Mouse (Mus musculus): ENCODE measurements at regions not wholly inside any gene's neighbourhood (a gene's known extent, or its start where the extent isn't known, plus 50 kb on each side); places are given as distances from the start of the nearest gene placed in this dataset.

DNA sequence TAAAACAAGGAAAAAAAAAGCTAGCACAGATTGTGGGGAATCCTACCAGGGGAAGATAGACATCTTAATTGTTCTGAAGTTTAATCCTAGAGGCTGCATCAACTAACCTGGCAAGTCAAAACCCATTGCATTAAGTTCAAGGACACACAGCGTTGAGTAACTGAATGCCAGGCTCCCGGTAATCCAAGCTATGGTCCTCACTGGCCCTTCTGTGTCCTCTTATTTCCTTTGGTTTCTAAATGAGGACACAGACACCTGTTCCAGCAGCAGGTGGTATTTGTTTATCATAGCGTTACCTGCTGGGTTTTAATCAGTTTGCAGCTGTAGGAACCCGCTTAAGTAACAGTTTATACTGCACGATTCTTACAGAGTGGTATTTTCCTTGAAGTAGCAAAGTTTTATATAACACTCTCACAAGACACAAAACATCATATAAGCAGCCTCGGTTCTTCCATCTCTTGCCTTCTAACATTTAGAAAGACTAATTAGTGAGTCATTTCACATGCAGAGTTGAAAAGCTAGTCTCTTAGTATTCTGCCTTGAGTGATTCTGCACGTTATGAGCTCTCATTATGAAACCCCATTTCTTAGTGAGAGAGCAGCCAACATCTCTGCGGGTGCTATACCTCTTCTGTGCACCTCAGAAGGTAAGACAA lies 1832.0 kb upstream of the Pcdh7 start:
- peak; percentile 36 to 49 for DNase-seq

DNA sequence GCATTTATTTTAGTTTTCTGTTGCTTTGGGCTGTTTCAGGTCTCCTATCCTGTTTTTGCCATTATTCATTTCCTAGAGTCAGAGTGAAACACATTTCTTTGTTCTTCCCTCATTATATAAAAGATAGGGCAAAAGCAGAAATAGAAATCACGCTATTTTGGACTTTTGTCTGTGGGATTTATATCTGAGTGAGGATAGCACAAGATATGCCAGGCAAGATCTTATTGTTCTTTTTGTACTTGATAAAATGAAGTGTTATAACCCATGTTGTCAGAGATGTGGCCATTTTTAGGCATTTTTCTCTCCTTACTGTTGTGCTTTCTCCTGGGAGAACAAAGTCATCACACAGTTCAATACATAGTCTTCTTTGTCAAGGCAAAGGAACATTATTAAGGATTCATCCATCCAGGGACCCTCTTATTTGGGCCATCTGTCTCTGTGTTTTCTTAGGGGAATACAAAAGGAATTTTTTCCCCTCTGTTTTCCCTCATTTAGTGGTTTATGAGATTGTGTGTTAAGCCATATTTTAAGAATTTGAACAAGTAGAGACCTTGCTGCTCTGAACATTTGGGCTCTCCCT lies 1825.9 kb upstream of the Pcdh7 start:
- no peak for DNase-seq

DNA sequence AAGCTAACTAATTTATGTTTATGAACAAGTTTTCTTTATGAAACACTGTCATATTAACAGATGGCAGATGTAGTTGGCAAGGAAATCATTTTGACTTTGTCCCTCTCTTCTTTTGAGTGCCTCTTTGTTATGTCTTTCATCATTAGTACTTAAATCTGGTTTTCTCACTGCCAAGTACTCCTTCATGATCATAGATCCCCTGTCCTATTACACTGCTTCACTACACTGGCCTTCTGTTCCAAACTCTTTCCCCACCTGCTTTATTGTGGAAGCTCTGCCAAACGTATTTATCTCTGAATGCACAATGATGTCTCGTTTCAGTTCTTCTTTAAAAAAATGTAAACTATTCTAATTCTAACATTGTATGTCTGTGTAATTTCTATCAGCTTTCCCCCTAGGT lies 1776.3 kb upstream of the Pcdh7 start:
- peak; percentile 20 to 30 for DNase-seq

DNA sequence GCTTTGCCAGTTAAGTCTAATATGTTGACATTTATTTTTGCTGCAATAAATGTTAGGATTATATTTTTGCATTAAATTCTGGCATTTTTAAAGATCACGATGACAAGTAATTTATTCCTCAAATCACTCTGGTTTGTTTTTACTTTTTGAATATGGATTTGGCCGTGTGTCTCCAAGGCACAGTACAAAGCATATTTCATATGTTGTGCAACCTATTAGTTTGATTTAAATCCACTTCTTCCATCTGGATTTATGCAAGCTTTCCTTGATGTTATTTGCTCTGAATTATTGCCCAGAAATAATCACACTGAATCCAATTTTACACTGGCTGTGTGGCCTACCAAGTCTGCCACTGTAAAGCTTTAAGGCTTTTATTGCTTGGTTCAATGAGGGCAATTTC lies 1741.3 kb upstream of the Pcdh7 start:
- DNase-seq = no peak

DNA sequence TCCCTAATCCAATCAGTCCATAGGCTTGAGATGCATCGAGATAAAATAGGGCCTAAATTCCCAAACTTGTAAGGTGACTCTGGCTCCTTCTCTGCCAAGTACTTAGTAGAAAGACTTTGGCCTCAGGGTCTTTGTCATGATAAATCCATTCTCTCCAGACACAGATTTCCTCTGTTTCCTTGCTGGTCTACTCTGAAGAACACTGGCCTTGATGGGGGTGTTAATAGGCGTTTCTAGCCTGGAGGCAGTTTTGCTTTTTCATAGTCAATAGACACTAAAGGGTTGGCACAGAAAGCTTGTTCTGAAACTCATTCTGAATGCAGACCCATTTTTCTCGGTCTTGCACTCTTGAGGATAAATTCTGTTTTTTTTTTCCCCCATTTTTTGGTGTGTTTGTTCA lies 1709.9 kb upstream of the Pcdh7 start:
- no peak for DNase-seq

DNA sequence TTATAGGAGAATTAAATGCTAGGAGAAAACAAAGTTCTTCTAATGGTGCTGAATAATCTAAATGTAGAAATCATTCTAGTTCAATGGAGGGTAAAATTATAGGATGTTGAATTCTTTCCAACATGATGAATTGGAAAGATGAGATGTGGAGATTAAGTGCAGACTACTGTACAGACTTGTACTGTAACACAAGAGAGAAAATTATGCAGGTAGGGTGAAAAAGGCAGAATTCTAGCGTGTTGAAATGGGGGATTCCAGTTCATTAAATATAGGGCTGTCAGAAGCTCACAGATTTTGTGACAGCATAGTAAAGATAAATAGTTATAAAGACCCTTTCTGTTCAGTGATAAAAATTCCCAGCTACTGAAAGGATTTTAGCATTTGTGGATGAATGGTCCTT lies 1697.3 kb upstream of the Pcdh7 start:
- DNase-seq = no peak
